Mouse (Mus musculus): ENCODE results near the gene Dstyk.

Gene Dstyk

DNA sequence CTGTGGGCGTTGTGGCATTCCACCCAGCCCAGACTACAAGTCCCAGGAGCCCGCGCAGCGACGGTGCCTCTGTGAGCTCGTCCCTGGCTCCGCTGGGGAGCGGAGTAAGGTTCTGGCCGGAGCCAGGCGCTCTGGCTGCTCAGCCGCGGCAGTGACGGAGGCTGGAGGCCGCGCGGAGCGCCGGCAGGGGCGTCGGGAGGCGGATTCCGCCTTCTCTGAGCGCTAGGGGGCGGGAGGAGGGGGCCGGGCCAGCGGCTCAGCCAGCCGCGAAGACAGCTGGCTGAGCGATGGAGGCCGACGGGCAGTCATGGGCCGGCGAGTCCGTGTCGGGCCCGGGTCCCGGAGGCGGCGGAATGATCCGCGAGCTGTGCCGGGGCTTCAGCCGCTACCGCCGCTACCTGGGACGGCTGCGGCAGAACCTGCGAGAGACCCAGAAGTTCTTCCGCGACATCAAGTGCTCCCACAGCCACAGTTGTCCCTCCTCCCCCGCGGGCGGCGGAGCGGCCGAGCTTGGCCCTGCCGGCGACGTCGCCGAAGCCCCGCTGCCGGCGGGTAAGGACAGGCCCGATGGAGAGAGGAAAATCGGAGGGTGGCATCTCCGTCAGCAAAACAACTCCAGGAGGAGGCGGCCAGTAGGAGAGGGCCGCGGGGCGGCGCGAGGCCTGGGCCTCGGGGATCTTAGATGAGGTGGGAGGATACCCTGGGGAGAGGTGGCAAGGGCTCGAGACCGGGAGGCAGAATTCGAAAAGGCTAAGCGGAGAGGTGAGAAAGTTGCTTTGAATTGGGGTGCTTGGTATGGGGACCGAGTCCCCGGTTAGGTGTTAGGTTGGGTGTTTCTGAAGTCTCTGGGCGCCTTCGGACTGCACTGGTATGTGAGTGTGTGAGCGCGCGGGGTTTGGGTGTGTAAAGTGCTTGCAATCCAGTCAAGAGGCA lies at the start of gene Dstyk:
Gene Dstyk, plus strand, starts transcription at position 237 of the 933 bp plus-strand sequence.
- peak; percentile 92 for DNase-seq (ENCODE audit: extremely low spot score, low spot score)

DNA sequence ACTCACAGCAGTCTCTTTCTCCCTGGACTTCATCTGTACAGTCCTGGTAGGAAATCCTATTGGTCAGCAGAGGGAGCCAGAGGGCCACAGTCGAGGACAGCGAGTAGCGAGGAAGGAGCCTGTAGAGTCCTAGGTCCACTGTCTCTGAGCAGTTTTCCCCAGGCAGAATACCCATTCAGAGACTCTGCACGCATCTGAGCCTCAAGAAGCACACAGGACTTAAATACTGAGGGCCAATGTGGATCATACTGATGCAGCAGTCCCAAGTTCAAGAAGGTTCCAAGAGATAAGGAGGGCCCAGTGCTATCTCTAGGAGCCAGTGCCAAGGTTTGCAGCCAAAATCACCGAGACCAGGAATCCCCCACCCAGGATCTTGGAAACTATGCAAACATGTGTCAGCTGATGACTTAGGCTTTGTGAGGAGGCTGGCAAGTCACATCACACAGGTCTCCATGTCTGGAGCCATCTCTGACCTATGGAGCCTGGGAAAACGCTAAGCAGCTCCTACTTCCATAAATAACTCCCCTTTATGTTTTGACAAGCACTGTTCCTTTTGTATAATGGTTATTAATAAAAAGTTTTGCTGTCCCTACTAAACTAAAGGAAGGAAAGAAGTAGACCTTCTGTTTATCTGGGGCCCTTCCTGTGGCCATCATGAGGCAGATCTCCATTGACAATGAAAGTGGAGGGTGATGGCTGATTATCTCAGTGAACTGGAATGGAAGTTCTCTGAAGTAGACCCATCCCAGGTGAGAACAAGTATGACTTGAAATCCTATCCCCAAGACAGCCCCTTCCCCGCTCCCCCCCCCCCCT lies 49.5 kb upstream of the Dstyk start:
- peak; percentile 76 for DNase-seq (ENCODE audit: extremely low spot score, low spot score)

DNA sequence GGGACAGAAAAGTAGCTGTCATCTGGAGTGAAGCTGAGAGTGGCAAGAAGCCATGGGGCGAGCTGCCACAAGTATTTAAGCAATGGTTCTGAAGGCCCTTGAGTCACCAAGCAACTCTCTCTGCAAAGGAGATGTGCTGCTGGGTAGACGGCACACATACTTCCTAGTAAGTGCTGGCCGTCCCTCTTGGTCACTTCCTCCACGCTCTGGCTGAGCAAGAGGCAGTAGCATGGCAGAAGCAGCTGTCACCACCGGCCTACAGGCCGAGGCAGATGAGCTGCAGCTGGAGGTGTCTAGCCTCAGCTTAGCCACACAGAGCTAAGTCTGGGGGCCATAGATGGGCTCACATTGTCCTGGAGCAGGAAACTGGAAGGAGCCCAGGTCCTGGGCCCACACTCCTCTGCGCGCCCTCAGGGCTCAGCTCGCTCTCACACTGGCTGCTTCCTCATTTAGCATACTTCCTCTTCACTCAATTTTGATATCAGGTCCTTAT lies 46.6 kb upstream of the Dstyk start:
- DNase-seq (ENCODE audit: extremely low spot score, low spot score) = no peak

DNA sequence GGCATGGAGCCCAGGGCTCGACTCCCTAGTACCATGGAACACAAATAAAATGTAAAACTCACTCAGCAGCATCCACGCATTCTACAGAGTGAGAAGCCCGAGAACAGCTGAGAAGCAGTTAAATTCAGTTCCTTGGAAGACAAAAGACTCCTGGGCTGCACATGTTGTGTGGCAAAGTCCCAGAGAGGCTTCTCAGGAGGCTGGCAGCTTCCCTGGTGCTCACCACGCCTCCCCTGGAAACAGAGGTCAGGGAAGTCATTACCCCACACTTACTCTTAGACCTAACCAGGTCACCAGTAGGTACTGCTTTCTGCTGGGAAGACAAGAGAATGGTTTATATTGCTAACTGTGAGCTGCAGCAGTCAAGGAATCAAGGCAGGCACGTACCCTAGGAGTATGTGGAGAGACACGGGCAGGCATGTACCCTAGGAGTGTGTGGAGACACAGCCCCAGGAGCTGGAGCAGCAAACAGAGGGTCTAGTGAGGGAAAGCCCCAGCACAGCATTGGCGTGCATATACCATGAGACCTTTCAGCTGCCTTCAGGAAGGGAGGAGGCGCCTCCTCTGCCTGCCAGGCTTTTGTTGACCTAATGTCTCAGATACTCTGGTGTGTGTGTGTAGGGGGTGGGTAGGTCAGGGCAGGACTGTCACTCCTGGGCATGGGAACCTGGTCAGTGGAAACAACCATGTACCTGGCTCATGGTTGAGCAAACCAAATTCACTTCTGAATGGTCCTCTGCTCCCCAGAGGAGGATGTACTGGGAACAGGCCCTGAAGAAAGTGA lies 45.9 kb upstream of the Dstyk start:
- DNase-seq (ENCODE audit: extremely low spot score, low spot score) = no peak

DNA sequence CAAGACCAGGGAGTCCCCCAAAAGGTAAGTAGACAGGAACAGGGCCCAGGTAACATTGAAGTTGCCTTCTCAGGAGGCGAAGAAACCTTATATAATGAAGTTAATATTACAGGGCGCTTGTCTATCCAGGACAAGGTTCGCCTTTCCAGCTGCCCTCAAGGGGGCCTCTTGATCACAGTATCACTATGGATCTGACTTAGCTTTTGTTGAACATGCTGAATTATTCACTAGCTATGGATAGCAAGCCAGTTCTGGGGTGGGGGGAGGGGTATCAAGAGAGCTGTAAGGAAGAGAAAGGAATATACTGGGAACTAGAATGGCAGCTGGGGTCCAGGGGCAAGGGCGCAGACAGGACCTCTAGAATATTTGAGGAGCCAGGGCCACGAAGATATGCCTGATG lies 45.0 kb upstream of the Dstyk start:
- DNase-seq (ENCODE audit: extremely low spot score, low spot score) = no peak

DNA sequence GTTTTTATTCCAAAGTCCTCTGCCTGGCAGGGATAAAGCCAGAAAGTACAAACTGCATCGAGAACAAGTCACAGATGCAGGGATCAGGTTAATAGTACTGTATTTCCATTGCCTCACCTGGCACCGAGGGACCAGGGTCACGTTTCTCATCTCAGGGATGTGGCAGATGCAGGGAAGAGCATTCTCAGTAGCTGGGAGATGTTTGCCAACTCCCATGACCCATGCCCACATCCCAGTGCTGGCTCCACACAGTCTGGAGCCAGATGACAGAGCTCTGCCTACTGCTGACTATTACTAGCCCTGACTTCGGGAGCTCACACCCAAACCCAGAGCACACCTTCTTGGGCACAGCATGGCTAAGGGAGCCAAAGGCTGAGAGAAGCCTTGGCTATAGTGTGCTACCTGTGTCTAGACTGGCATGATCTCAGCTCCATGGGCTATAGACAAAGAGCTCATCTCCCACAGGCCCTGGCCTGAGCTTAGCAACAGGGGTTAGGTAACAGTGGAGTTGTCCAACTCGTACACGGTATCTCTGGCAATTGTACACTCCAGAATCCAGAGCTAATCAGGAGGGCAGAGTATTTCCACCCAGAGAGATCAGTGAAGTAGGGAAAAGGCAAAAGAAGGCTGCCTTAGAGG lies 44.3 kb upstream of the Dstyk start:
- DNase-seq (ENCODE audit: extremely low spot score, low spot score) = no peak

DNA sequence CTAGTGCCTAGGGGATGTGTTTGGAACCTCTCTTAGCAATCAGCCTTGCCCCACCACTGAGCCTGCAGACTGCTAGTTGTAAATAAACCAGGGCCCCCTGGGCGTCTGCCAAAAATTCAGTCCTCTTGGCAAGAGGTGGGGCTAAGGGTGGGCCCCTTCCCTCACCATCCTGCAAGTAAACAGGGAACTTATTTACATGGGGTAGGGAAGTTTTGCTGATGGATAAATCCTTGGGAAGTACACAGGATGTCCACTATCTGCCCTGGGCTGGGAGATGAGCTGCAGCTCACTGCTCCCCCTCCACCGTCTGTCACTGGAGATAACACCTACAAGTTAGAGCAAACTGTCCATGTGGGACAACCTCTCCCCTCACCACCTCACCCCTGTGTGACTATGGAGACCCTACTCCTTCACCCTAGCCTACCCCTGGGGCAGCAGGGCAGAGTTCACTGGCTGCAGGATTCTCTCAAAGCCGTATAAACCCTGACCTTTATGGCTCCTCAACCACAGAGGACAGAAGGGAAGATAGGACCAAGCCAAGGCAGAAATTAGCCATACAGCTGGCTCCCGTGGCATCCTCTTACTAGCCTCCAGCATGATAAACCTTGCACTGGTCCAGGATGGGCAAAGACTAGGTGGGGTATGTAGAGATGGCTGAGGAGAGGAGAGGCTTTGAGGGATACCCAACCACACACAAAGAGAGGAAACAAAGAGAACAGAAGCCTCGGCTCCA lies 43.0 kb upstream of the Dstyk start:
- DNase-seq (ENCODE audit: extremely low spot score, low spot score) = no peak

DNA sequence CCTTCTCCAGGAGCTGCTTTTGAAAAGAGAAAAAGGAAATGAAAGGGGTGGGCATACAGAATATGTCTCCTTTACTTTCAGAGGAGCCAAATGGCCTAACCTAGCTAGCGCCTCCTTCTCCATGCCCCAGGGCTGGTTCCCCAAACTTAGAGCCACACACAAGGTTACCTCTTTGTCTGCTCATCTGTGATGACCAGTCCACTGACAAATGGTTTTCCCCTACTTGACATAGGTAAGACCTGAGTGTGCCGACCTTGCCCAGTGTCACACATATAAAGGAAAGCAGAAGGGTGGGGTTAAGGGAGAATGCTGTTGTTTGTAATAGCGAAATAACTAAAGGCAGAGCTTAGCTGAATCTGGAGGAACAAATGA lies 42.5 kb upstream of the Dstyk start:
- DNase-seq (ENCODE audit: extremely low spot score, low spot score) = no peak

DNA sequence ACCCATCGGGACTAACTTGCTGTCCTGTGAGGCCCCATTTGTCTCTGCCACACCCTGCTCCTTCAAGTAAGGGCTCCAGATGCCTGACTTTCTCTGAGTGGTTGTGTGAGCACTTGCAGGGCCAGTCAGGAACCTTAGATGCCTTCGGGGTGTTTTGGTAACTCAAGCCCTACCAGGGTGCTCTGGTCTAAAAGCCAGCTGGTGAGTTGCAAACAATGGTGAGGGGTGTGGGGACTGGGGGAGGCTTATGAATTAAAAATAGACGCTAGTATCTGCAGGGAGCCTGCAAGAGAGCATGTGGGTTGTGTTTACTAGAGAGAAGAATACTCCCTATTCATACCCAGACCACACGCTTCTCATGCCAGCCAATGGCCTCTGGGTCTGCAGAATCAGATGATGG lies 42.1 kb upstream of the Dstyk start:
- no peak for DNase-seq (ENCODE audit: extremely low spot score, low spot score)

DNA sequence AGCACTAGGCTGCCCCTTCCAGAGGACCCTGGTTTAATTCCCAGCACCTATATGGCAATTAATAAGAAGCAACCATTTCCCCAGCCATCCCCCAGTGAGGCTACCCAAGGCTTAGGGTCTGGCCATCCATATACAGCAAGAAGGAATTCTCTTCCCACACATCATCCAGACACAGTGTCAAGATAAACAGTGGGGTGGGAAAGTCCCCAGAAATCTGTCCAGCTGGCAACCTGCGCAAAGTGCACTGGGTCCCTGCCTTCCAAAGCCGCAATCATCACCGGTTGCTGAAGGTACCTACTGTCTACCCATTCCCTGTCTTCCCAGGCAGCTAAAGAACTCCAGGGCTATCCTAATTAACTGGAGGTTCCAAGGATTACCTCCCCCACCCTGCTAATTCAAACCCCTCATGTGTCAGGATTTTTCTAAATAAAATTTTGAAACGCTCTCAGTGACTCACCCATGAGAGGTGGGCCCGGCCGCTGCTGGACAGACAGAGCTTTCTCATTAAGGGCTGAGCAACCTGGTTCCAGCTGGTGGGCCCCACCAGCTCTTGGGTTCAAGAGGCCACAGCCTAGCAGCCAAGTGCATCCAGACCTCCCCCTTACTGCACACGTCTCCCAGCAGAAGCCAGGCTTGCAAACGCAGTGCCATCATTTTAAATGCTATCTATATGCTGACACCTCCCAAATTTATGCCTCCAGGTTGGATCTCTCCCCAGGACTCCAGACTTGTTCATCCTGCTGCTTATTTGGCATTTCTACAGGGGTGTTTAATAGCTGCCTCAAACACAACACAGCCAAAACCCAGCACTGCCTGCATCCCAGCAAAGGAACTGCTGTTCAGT lies 40.9 kb upstream of the Dstyk start:
- DNase-seq (ENCODE audit: extremely low spot score, low spot score) = no peak

DNA sequence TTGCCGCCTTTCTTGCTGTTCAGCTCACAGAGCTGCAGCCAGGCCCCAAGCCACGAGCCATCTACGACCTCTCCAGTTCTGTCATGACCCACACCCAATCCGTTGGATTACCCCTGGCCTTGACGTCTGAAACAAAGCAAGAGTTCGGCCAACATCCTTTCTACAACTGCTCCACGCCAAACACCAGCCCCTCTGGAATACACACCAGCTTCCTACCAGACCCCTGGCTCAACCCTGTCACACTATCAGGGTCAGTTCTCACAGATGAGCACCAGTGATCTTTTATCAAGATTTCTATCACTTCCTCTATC lies 40.3 kb upstream of the Dstyk start:
- no peak for DNase-seq (ENCODE audit: extremely low spot score, low spot score)

DNA sequence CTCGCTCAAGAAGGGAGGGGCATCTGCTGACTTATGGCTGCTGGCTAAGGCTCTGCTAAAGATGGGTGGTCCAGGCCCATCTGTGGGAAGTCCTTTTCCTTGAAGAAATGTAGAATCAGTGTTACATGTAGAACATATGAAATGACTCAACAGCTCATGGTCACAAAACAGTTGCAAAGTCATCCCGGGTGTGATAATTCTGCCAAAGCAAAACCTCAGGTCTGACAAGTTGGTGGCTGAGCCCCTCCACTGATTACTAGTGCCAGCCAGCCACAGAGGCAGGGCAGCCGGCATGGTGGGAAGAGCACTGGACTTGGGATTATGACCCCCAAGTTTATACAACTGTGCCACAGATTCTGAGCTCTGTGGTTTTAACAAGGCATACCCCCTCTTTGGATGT lies 39.5 kb upstream of the Dstyk start:
- DNase-seq (ENCODE audit: extremely low spot score, low spot score) = no peak

DNA sequence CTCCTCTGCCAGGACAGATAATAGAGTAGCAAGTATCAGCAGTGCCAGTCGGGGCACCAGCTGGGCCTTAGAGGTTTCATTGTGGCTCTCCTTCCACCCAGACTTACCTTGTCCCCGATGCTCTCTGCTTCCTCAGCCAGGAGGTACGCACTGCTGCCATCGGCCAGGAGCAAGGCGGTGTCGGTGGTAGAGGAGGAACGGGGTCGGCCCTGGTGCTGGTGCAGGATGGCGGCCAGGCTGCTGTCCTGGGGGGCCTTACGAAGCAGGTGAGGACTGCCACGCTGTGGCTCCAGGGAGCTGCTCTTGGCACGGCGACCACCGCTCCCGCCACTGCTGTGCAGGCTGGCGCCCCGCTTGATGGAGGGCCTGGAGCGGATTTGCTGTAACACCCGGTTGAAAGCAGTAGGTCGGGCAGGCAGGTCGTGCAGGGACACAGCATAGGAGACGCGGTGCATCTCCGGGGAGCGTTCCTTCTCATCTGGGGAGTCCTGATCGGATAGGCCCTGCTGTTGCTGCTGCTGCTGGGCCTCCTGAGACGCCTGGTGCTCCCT lies 36.7 kb upstream of the Dstyk start:
- DNase-seq (ENCODE audit: extremely low spot score, low spot score) = no peak

DNA sequence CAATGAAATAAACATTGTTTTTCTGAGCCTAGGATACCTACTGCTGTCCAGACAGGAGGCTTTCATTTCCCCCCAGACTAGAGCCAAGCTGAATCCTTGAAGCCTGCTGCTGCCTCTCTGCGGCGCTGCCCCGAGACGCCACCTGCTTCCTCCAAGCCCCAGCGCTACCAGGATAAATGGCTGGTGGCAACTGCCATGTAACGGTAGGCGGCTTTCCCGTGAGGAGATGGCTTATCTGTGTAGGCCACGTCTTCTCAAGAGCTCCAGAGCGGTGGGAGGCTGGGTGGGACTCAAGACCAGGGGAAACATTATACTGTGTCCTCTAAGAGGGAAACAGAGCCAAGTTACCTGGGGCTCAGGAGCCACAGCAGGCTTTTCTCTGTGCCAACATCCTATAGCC lies 35.4 kb upstream of the Dstyk start:
- no peak for DNase-seq (ENCODE audit: extremely low spot score, low spot score)

DNA sequence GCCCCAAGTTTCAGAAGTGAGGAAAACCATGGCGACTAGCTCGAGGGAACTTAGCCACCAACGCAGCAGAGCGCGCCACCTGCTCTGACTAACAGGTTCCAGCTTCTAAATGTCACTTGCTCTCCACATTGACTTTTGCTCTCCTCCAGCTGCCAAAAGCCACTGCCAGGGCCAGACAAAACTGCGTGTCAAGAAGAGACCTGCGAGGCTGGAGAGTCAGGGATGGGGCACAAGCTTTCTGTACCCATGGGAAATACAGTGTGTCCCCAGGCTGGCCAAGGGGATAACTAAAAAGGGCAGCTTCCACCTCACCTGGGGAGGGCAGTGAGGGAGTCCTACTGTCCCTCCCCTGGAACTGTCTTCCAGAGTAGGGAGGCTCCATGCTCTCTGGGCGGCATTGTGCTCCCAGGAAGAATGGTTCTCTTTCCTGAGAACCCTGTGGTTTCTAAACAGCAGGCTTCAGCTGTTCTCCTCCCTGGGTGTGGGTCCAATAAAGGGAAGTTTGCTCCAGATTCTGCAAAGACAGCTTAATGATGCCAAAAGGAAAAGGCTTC lies 33.3 kb upstream of the Dstyk start:
- DNase-seq (ENCODE audit: extremely low spot score, low spot score) = no peak

DNA sequence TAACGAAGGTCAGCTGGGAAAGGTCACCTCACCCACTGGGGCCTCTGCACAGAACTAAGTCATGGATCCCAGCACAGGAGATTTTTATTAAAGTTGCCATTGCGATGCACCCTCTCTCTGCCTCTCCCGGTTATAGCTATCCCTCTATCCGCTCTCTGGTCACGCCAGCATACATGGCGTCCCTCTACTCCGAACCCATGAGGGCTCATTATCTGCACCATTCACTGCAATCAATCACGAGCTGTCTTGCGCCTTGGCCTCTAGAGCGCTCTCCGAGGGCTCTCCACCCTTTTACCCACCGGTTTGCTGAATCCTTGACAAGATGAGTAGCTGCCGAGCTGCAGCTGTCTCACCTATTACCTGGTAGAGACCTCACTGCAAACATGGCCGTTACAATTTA lies 32.1 kb upstream of the Dstyk start:
- no peak for DNase-seq (ENCODE audit: extremely low spot score, low spot score)

DNA sequence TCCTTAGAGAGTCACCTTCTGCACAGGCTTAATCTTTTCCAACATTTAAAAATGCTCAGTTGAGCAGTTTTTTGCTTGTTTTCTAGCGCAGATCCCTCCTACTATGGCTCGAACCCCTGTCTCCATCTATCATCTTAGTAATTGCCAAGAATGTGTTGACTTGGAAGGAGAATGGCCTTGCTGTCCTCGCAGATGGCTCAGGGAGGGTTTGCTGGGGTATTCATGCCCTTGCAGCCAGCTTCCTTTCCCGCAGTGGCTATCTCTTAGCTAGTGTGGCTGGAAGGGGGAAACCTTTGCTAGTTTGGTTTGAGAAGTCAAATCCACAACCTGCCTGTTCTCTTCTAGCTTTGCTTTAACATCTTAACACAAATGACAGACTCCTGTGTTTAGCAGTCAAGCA lies 31.6 kb upstream of the Dstyk start:
- DNase-seq (ENCODE audit: extremely low spot score, low spot score) = no peak

DNA sequence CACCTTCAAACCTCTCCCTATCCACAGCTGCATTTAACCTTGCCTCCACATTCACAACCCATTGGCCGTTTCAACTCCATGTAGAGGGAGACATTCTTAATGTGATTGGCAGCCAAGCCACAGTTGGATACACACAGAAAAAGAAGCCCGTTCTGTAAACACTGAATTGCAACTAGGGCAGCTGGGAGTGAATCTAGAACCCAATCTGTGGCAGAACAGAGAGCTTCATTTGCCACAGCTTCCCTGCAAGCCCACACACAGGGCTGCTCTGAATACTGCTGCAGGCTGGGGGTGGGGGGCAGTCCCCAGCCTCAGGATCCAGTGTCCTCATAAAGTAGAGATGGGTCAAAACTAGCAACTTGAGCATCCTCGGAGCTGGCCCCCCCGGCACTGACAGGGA lies 31.1 kb upstream of the Dstyk start:
- no peak for DNase-seq (ENCODE audit: extremely low spot score, low spot score)

DNA sequence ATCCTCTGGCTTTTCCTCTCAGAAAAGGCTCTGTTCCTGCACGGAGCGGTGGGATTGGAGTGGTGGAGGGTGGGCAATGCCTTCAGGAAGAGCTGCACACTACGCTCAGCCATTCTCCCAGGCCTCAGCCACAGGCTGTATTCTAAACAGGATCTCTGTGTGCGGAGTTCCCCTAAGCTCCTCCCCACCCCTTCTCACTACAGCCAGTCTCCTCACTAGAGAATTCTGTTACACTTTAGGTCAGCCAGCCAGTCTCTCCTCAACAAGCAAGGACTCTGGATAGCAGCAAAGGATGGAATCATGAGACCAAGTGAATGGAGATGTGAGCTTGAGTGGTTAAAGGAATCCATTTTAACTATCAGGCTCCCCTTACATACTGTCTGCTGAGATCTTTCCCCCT lies 29.4 kb upstream of the Dstyk start:
- DNase-seq (ENCODE audit: extremely low spot score, low spot score) = no peak

Data from neural tube, embryonic 10.5 days (tissue).